Mouse (Mus musculus) erythroblast, embryonic 14.5 days (primary cell): ENCODE measurements around the gene Ostf1. TPM values are rescaled to one million over a fixed set of nuclear protein-coding genes. Genes with fewer than 3 reads are reported as not detected.

Source experiments
- H3K27me3 ChIP-seq: 2 replicates; pipeline ENCODE4 v1.6.1; 2012; ENCODE audit warnings: inconsistent platforms; ENCODE audit not compliant: control insufficient read depth
- H3K36me3 ChIP-seq: 2 replicates; pipeline ENCODE4 v1.6.1; 2012; ENCODE audit warnings: mild to moderate bottlenecking, inconsistent platforms; ENCODE audit not compliant: control insufficient read depth
- H3K4me1 ChIP-seq: 2 replicates; pipeline ENCODE4 v1.6.1; 2012; ENCODE audit warnings: inconsistent platforms; ENCODE audit not compliant: control insufficient read depth
- H3K4me3 ChIP-seq: replicated peaks from 2 replicates; pipeline ENCODE3; 2012; ENCODE audit warnings: moderate library complexity, mild to moderate bottlenecking, inconsistent platforms
- H3K9me3 ChIP-seq: 2 replicates; pipeline ENCODE4 v1.6.1; 2012; ENCODE audit warnings: low read length, inconsistent platforms, mixed read lengths; ENCODE audit not compliant: control insufficient read depth
- GATA1 ChIP-seq: IDR thresholded peaks from 2 replicates; pipeline ENCODE4 v1.6.1; 2012; ENCODE audit warnings: low read length, inconsistent platforms, mixed read lengths
- TAL1 ChIP-seq: IDR thresholded peaks from 3 replicates; pipeline ENCODE4 v1.6.1; 2012; ENCODE audit warnings: low read length, inconsistent platforms, mixed read lengths
- polyA plus RNA-seq: library from polyadenylated mRNA; stranded (reverse); fragments of >175 nt; gene quantifications from 2 replicates; pipeline ENCODE4 v1.2.3, GENCODE M21; 2012

The Ostf1 gene
- 12.0 and 12.5 TPM in 2 replicates for polyA plus RNA-seq

GRCm38 (mm10) chr19:18631644-18632219 is at the start of gene Ostf1, which contains the start of gene Nmrk1:
Gene Ostf1, minus strand, starts transcription at chr19:18631823.
Gene Nmrk1, plus strand, starts transcription at chr19:18631950.
- no peaks in the 10 kb centered on the region for H3K9me3 ChIP-seq
- H3K36me3 ChIP-seq, result no peaks in the 10 kb centered on the region
- peak within 1 kb of the TSS; percentile 96 for H3K4me3 ChIP-seq
- H3K4me1 ChIP-seq, result peaks cover 28% of the 10 kb centered on the region
- no peak for TF ChIP-seq TAL1
- H3K27me3 ChIP-seq, result no peaks in the 10 kb centered on the region

- no peaks in the 10 kb centered on the region for H3K9me3 ChIP-seq
- H3K27me3 ChIP-seq, result no peaks in the 10 kb centered on the region
- peaks cover 16% of the 10 kb centered on the region for H3K36me3 ChIP-seq
- peak overlapping the region; percentile 91 for H3K4me3 ChIP-seq
- TF ChIP-seq TAL1 (no peak), GATA1 (no peak)
- peaks cover 47% of the 10 kb centered on the region for H3K4me1 ChIP-seq
Observed at GRCm38 (mm10) chr19:18673116-18673515, 41.5 kb upstream of the Ostf1 start.

GRCm38 (mm10) chr19:18672498-18672897 is 40.9 kb upstream of the Ostf1 start:
- H3K4me3 ChIP-seq, result peak overlapping the region; percentile 91
- no peaks in the 10 kb centered on the region for H3K9me3 ChIP-seq
- peaks cover 47% of the 10 kb centered on the region for H3K4me1 ChIP-seq
- no peaks in the 10 kb centered on the region for H3K27me3 ChIP-seq
- peaks cover 12% of the 10 kb centered on the region for H3K36me3 ChIP-seq
- TF ChIP-seq TAL1, result no peak
- no peak for TF ChIP-seq GATA1

DNA sequence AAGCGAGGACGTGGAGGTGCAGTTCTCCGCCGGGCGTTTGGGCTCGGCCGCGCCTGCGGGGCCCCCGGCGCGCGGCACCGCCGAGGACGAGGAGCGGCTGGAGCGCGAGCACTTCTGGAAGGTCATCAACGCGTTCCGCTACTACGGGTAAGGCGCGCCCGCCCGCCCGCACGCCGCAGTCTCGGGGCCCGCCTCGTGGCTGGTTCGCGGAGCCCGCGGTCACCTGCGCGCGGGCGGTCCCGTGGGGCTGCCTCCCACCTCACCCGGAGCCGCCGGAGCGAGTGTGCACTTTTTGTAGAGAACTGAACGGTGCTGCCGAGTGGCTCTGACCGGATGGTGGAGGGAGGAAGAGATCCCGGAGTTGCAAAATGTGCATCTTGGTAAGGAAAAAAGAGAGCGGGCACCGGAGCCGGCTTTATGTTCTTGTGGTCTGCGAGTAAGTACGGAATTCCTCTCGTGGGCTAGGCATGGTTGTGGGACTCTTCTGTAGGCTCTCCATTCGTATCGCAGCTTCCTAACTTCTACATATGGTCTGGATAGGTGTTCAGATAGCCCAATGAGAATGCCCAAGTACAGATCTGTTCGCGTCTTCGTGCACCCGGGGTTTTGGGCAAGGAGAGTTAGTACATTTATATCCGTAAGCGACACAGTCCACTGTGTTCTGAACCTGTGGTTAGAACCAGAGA is 39.6 kb upstream of the Ostf1 start:
- Histone ChIP-seq H3K27me3 (no peaks in the 10 kb centered on the region), H3K4me1 (peaks cover 47% of the 10 kb centered on the region), H3K4me3 (peak overlapping the region; percentile 91), H3K36me3 (peaks cover 10% of the 10 kb centered on the region), H3K9me3 (no peaks in the 10 kb centered on the region)
- TF ChIP-seq TAL1 (no peak), GATA1 (no peak)

DNA sequence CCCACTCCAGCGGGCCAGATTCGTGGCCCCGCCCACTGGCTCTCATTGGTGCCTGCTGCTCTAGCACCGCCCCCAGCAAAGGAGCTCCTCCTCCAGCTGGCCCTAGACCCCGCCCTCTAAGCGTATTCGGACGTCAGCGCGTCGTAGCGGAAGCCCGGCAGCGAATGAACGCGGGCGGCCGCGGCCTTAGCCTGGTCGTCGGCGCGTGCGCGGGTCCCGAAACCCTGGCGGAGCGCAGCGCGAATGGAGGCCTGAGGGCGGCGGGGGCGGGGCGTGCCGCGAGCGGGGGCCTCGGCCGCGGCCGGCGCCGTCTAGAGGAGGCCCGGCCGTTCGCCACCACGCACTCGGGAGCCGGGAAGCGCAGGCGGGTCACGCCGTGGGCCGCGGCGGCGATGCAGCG is 39.0 kb upstream of the Ostf1 start, which contains the start of gene Carnmt1:
TSS of gene Carnmt1 (plus strand) at position 157 of the 400 bp plus-strand sequence.
- no peak for TF ChIP-seq TAL1
- Histone ChIP-seq H3K36me3 (peaks cover 8% of the 10 kb centered on the region), H3K9me3 (no peaks in the 10 kb centered on the region), H3K27me3 (no peaks in the 10 kb centered on the region), H3K4me3 (peak within 1 kb of the TSS; percentile 91), H3K4me1 (peaks cover 42% of the 10 kb centered on the region)

DNA sequence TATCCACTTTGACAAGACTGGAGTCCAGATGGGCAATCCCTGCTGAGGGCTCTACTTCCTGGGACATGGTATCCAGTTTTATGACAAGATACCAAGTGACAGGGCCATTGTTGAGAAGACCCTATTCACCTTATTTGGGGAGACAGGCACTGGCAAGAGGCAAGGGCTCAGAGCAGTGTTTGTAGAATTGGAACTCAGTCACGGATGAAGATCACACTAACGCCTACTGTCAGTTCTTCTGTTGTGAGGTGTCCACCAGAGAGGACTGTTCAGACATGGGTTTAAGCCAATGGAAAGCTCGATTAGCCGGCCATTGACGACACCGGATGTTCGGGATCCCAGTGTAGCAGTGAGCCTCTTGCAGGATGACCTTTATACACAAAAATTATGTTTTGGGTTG is 37.9 kb upstream of the Ostf1 start:
- H3K4me3 ChIP-seq, result no peak overlapping the region
- no peaks in the 10 kb centered on the region for H3K9me3 ChIP-seq
- H3K27me3 ChIP-seq, result no peaks in the 10 kb centered on the region
- H3K36me3 ChIP-seq, result peaks cover 4% of the 10 kb centered on the region
- no peak for TF ChIP-seq TAL1
- no peak for TF ChIP-seq GATA1
- peaks cover 34% of the 10 kb centered on the region for H3K4me1 ChIP-seq

DNA sequence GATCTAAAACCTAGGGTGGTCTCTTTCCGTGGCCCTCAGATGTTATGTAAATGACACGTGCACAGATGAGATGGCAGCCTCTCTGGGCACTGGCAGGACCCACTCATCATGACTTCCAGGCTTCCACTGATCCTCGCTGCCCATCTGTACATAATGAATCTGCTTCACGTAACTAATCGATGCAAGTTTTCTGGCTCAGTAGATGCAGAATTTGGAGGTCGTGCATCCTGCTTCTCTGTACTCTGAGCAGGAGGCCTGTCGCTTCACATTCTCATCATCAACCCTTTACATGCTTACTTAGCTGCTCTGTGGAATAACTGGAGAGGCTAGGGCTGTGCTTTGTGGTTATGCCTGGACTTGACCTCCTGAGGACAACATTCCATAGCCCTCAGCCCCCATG is 35.3 kb upstream of the Ostf1 start:
- no peaks in the 10 kb centered on the region for H3K27me3 ChIP-seq
- H3K4me1 ChIP-seq, result peaks cover 16% of the 10 kb centered on the region
- TF ChIP-seq GATA1 (no peak), TAL1 (no peak)
- H3K4me3 ChIP-seq, result no peak overlapping the region
- H3K9me3 ChIP-seq, result no peaks in the 10 kb centered on the region
- H3K36me3 ChIP-seq, result no peaks in the 10 kb centered on the region

GRCm38 (mm10) chr19:18663904-18664303 is 32.3 kb upstream of the Ostf1 start:
- TF ChIP-seq GATA1 (no peak), TAL1 (no peak)

DNA sequence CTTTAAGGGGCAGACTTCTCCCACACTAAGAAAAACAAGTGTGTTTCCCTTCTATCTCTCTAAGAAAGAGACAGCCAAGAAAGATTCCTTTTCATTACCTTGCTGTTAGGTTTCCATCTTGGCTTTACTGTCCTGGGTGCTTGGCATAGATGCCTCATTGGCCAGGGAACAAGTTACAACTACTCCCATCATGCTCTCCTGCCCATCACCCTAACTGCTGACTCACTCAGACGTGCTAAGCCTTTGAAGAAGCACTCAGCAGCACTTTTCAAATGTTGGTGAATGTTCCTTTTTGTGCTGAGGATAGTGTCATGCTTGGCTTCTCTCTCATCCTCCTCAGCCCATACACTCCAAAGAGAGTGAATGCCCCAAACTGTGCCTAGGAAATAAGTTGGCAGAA is 30.1 kb upstream of the Ostf1 start:
- Histone ChIP-seq H3K4me3 (no peak overlapping the region), H3K27me3 (no peaks in the 10 kb centered on the region), H3K4me1 (peaks cover 18% of the 10 kb centered on the region), H3K36me3 (no peaks in the 10 kb centered on the region), H3K9me3 (no peaks in the 10 kb centered on the region)
- TF ChIP-seq TAL1, result no peak
- no peak for TF ChIP-seq GATA1

More at GRCm38 (mm10) chr19:18663904-18664303, 32.3 kb upstream of the Ostf1 start:
- H3K4me3 ChIP-seq, result no peak overlapping the region
- no peaks in the 10 kb centered on the region for H3K27me3 ChIP-seq
- H3K36me3 ChIP-seq, result no peaks in the 10 kb centered on the region
- H3K9me3 ChIP-seq, result no peaks in the 10 kb centered on the region
- peaks cover 15% of the 10 kb centered on the region for H3K4me1 ChIP-seq

- Histone ChIP-seq H3K27me3 (no peaks in the 10 kb centered on the region), H3K4me3 (no peak overlapping the region), H3K36me3 (no peaks in the 10 kb centered on the region), H3K4me1 (peaks cover 18% of the 10 kb centered on the region), H3K9me3 (no peaks in the 10 kb centered on the region)
- TF ChIP-seq GATA1, result no peak
- no peak for TF ChIP-seq TAL1
Observed at GRCm38 (mm10) chr19:18660466-18660865, 28.8 kb upstream of the Ostf1 start.
